Mouse (Mus musculus) stomach, embryonic 14.5 days (tissue): ENCODE data around the gene Angel2. TPM values are rescaled to one million over a fixed set of nuclear protein-coding genes. Genes with fewer than 3 reads are reported as not detected.

Experiments
- ATAC-seq: fragments of 200-750 bp; cut with Nextera tagmentation; 2 replicates; pipeline ENCODE4 v1.8.0; 2017; ENCODE audit warnings: low read depth, moderate TSS enrichment; ENCODE audit not compliant: insufficient number of reproducible peaks, insufficient read depth, low FRiP score
- H3K27ac ChIP-seq: fragments of 300-500 bp; sonication (generic); 2 replicates; pipeline ENCODE4 v1.5.1; 2014; ENCODE audit warnings: mild to moderate bottlenecking, low read length, moderate library complexity, mixed read lengths
- H3K27me3 ChIP-seq: fragments of 300-500 bp; sonication (generic); 2 replicates; pipeline ENCODE4 v1.6.1; 2014; ENCODE audit warnings: low read length, control low read depth, mixed read lengths; ENCODE audit not compliant: control insufficient read depth, insufficient read depth
- H3K36me3 ChIP-seq: fragments of 300-500 bp; sonication (generic); 2 replicates; pipeline ENCODE4 v1.6.1; 2014; ENCODE audit warnings: mild to moderate bottlenecking, control low read depth, low read length, moderate library complexity, mixed read lengths; ENCODE audit not compliant: control insufficient read depth, insufficient read depth
- H3K4me1 ChIP-seq: fragments of 300-500 bp; sonication (generic); 2 replicates; pipeline ENCODE4 v1.6.1; 2014; ENCODE audit warnings: low read length, control low read depth, mixed read lengths; ENCODE audit not compliant: control insufficient read depth, insufficient read depth
- H3K4me2 ChIP-seq: fragments of 300-500 bp; sonication (generic); replicated peaks from 2 replicates; pipeline ENCODE4 v1.6.1; 2014; ENCODE audit warnings: low read depth, low read length, control low read depth
- H3K4me3 ChIP-seq: fragments of 300-500 bp; sonication (generic); 2 replicates; pipeline ENCODE4 v1.5.1; 2014; ENCODE audit warnings: low read depth, low read length, control low read depth
- H3K9ac ChIP-seq: fragments of 300-500 bp; sonication (generic); replicated peaks from 2 replicates; pipeline ENCODE4 v1.6.1; 2014; ENCODE audit warnings: low read depth, mild to moderate bottlenecking, control low read depth, low read length, moderate library complexity, mixed read lengths
- H3K9me3 ChIP-seq: fragments of 300-500 bp; sonication (generic); 2 replicates; pipeline ENCODE4 v1.6.1; 2016; ENCODE audit warnings: low read depth, low read length, control low read depth; ENCODE audit not compliant: control insufficient read depth
- WGBS: fragments of 180-500 bp; shearing (Covaris S2); extraction: QIAGEN DNeasy Blood & Tissue Kit; methylation state at CpG from one replicate; pipeline ENCODE4 v1.1.7; 2014; 5-methylcytosine and 5-hydroxymethylcytosine counted together
- polyA plus RNA-seq: library from polyadenylated mRNA; unstranded; fragments of >200 nt; fragmentation: Nextera tagmentation; extraction: Ambion mirVana; gene quantifications from 2 replicates; pipeline ENCODE4 v1.2.1, GENCODE M21; 2014

Gene Angel2
- polyA plus RNA-seq, 1 experiment from 2014 or later: 41.1 TPM

DNA sequence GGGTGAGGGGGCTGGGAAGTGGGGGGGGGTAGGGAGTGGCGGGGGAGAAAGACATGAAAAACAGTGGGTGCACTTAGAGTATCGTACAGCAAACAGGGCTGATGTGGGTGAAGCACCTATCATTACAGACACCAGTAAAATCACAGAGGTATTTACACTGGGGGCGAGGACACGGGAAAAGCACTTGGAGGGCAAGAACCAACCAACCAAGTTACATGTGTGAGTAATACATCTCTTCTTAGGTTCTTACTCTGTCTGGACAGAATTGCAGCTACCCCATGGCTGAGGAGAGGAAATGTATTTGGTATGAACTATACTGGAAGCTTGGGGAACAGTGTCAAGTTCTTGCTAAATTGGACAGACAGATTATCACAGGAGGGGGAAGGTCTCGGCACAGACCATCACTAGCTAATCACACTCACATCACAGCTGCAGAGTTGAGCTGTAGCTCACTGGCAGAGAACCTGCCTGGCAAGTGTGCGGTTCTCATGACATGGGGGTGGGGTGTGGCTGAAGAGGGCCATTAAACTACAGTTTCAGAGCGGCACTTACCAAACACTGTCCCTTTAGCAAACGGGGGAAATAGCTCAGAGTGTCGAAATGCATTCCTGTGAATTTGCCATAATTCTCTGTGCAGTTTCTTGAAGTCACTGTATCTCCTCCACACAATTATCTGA is 25.9 kb upstream of the Angel2 start:
- H3K9ac ChIP-seq: no peak overlapping the region
- ATAC-seq: no peak
- 65% methylated on average over 9 of the region's 9 CpGs for WGBS
- H3K27me3 ChIP-seq: no peaks in the 10 kb centered on the region
- no peaks in the 10 kb centered on the region for H3K9me3 ChIP-seq
- H3K4me3 ChIP-seq: no peak overlapping the region
- H3K4me2 ChIP-seq: no peak overlapping the region
- no peak overlapping the region for H3K27ac ChIP-seq
- peaks cover 10% of the 10 kb centered on the region for H3K36me3 ChIP-seq
- 0 out of 2 replicates have a peak, but pooled peaks cover 10% of the 10 kb centered on the region for H3K4me1 ChIP-seq

DNA sequence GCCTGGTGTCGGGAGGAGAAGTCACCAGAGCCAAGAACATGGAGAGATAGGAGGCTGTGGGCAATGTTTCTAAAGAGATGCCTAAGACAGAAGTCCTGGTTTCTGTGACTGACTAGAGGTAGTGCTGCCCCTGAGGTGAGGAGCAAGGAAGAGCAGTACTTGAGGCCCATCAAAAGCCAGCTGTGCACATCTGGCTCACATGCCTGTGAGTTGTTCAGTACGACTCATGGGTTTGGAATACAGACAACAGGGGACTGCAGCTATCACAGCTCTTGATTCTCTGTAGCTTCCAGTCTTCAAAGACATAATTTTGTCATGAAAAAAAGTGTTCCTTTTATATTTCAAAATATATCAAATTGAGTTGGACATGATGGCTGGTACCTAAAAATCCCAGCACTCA is 23.8 kb upstream of the Angel2 start:
- ATAC-seq: no peak
- Histone ChIP-seq H3K4me3 (no peak overlapping the region), H3K27ac (no peak overlapping the region), H3K36me3 (peaks cover 15% of the 10 kb centered on the region), H3K4me2 (no peak overlapping the region), H3K9ac (no peak overlapping the region), H3K9me3 (no peaks in the 10 kb centered on the region), H3K4me1 (0 out of 2 replicates have a peak, but pooled peaks cover 10% of the 10 kb centered on the region), H3K27me3 (no peaks in the 10 kb centered on the region)
- 57% methylated on average over 2 of the region's 2 CpGs for WGBS

DNA sequence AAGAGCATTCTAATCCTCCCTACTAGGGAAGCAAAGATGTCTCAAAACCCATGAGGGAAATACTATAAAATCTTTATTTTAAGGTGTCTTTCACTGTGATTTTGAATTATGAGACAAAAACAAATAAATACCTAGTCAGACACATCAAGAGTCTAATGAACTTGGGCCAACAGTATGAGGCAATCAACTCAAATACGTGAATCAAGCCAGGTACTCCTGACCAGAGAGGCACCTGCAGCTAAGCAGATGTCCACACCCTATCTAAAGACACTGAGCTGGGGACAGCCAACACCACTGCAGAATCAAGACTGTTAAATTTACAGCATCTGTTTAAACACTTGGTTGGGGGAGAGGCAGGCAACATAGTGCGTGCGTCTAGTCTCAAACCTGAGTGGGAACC is 20.8 kb upstream of the Angel2 start:
- H3K36me3 ChIP-seq: peaks cover 10% of the 10 kb centered on the region
- 89% methylated on average over 3 of the region's 3 CpGs for WGBS
- H3K9me3 ChIP-seq: no peaks in the 10 kb centered on the region
- H3K27me3 ChIP-seq: no peaks in the 10 kb centered on the region
- no peak overlapping the region for H3K27ac ChIP-seq
- H3K4me1 ChIP-seq: 0 out of 2 replicates have a peak, but pooled peaks cover 5% of the 10 kb centered on the region
- no peak overlapping the region for H3K9ac ChIP-seq
- ATAC-seq: no peak
- H3K4me3 ChIP-seq: no peak overlapping the region
- no peak overlapping the region for H3K4me2 ChIP-seq

DNA sequence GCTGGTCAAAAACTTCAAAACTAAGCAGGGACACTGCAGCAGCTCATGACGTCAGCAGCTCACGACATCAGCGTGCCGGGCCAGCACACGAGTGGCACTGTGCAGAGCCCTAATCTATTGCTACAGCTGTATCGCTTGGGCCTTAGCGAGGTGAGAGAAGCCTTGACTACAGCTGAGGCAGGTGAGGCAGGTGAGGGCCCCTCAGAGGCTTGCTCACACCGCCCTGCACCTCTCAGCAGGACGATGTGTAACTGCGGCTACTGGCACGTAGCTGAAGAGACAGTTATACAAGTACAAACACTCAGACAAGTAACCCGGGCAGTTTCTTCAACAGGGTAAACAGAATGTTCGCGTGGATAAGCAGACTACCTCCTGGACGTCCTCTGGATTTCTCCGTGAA is 20.2 kb upstream of the Angel2 start:
- ATAC-seq: no peak
- Histone ChIP-seq H3K9ac (no peak overlapping the region), H3K27ac (no peak overlapping the region), H3K36me3 (peaks cover 10% of the 10 kb centered on the region), H3K9me3 (no peaks in the 10 kb centered on the region), H3K4me2 (no peak overlapping the region), H3K4me1 (0 out of 2 replicates have a peak, but pooled peaks cover 3% of the 10 kb centered on the region), H3K27me3 (no peaks in the 10 kb centered on the region), H3K4me3 (no peak overlapping the region)
- 70% methylated on average over 16 of the region's 16 CpGs for WGBS

DNA sequence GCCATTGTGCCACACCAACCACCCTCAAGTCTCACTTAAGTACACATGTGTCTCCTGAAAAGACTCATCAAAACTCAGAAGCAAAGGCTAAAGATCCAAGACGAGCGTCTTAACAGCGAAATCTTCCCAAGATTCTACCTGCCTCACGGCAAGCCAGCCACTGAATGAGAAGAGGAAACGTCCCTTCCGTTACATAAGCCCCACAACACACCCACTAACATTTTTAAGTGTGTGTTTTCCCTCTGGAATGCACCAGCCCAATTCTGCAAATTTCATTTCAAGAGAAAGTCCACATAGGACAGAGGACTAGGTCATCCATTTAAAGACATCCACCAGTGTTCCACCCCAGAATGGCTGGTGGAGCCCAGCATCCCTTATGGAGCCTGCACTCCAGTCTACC is 14.1 kb upstream of the Angel2 start:
- peak overlapping the region; percentile 49 for H3K9ac ChIP-seq
- no peak for ATAC-seq
- no peak overlapping the region for H3K27ac ChIP-seq
- no peaks in the 10 kb centered on the region for H3K36me3 ChIP-seq
- peaks cover 7% of the 10 kb centered on the region; the same call in 1 of the 2 replicates for H3K4me1 ChIP-seq
- WGBS: 75% methylated on average over 6 of the region's 6 CpGs
- H3K9me3 ChIP-seq: no peaks in the 10 kb centered on the region
- peak overlapping the region; percentile 70 for H3K4me3 ChIP-seq
- peak overlapping the region; percentile 70 for H3K4me2 ChIP-seq
- no peaks in the 10 kb centered on the region for H3K27me3 ChIP-seq

DNA sequence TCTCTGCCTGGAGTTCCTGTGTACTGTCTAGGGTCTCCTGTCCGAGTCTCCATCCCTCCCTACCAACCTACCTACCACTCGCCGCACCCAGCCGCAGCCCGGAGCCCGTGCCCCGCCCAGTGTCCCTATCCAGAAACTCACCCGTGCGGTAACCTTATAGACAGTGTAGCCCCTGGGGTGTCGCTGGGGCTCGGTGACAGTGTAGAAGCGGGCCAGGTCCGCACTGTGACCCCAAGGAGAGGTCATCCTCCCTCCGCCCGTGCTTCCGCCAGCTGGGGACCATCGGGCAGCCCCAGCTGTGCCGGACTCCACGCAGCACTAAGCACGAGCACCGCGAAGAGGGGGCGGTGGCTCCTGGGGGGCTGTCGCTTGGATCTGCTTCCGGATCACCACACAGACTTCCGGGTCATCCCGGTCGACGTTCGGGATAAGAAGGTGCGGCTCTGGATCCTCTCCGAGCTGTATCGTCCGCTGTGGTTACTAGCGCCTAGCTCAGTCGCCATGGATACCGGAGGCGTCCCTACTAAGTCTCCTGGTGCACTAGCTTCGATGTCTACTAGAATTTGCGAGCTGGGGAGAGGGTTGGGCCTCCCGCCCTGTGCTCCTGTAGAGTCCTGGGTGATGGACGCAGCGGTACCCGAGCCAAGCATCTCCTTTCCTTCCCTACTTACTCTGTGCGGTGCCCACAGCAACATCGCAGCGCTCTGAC is 13.3 kb upstream of the Angel2 start, which contains the start of gene Rps6kc1:
TSS of gene Rps6kc1 (minus strand) at position 356 of the 709 bp plus-strand sequence.
- peak; percentile 93 for ATAC-seq
- Histone ChIP-seq H3K9ac (peak within 1 kb of the TSS; percentile 49), H3K4me3 (peak within 1 kb of the TSS; percentile 70), H3K36me3 (no peaks in the 10 kb centered on the region), H3K4me1 (peaks cover 7% of the 10 kb centered on the region; the same call in 1 of the 2 replicates), H3K27me3 (no peaks in the 10 kb centered on the region), H3K9me3 (no peaks in the 10 kb centered on the region), H3K4me2 (peak within 1 kb of the TSS; percentile 70), H3K27ac (0 out of 2 replicates have a peak within 1 kb of the TSS, but pooled peaks have one; percentile 0)
- under 1% methylated on average over 47 of the region's 47 CpGs for WGBS

DNA sequence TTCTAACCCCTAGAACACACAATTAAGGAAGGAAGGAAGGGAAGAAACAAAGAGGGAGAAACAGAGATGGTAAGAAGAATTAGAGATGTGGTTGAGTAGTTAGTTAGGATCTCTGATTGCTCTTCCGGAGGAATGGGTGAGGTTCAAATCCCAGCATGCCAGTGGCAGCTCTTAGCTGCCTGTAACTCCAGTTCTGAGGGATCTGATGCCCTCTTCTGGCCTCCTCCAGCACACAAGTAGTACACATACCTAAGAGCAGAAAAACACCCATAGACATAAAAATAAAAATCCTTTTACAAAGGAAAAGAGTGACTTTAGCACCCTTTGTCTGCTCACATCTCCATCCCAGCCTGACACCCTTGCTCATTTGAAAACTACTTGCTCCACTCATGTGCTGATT is 12.3 kb upstream of the Angel2 start:
- H3K27ac ChIP-seq: no peak overlapping the region
- no peak for ATAC-seq
- H3K27me3 ChIP-seq: no peaks in the 10 kb centered on the region
- H3K4me2 ChIP-seq: no peak overlapping the region
- no peaks in the 10 kb centered on the region for H3K36me3 ChIP-seq
- WGBS: 54% methylated on average over 1 of the region's 1 CpGs
- no peak overlapping the region for H3K9ac ChIP-seq
- peaks cover 7% of the 10 kb centered on the region; the same call in 1 of the 2 replicates for H3K4me1 ChIP-seq
- no peaks in the 10 kb centered on the region for H3K9me3 ChIP-seq
- no peak overlapping the region for H3K4me3 ChIP-seq

DNA sequence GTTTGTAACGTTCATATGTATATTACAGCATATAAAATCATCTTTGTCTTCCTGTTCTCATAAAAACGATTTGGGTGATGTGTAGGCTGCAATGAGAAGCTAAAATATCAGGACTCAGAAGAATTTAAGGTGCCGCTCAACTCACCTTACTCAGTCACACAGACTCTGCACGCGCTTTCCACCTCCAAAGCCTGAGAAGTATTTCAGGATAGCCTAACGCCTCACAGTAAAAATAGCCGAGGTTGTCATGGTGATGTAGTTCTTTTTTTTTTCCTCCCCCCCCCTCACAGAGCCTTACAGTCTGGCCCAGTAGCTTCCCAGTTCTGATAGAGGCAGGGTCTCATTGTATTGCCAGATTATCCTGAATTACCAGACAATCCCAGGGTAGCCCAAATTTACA is 6.0 kb upstream of the Angel2 start:
- no peak overlapping the region for H3K9ac ChIP-seq
- no peak overlapping the region for H3K4me2 ChIP-seq
- no peaks in the 10 kb centered on the region for H3K36me3 ChIP-seq
- WGBS: 58% methylated on average over 7 of the region's 7 CpGs
- no peak overlapping the region for H3K27ac ChIP-seq
- H3K4me3 ChIP-seq: no peak overlapping the region
- H3K9me3 ChIP-seq: no peaks in the 10 kb centered on the region
- no peaks in the 10 kb centered on the region for H3K27me3 ChIP-seq
- H3K4me1 ChIP-seq: no peaks in the 10 kb centered on the region
- no peak for ATAC-seq
